Mouse (Mus musculus): ENCODE measurements around the gene Hist1h4k. TPM values are rescaled to one million over a fixed set of nuclear protein-coding genes. Genes with fewer than 3 reads are reported as not detected.
"Not testable (repeated sequence)": the region's sequence is repeated elsewhere in the genome, so short reads cannot be mapped to it uniquely, and the experiment has no call there.

Hist1h4k gene
- polyA plus RNA-seq, 1 experiment from 2014 or later = not detected

DNA sequence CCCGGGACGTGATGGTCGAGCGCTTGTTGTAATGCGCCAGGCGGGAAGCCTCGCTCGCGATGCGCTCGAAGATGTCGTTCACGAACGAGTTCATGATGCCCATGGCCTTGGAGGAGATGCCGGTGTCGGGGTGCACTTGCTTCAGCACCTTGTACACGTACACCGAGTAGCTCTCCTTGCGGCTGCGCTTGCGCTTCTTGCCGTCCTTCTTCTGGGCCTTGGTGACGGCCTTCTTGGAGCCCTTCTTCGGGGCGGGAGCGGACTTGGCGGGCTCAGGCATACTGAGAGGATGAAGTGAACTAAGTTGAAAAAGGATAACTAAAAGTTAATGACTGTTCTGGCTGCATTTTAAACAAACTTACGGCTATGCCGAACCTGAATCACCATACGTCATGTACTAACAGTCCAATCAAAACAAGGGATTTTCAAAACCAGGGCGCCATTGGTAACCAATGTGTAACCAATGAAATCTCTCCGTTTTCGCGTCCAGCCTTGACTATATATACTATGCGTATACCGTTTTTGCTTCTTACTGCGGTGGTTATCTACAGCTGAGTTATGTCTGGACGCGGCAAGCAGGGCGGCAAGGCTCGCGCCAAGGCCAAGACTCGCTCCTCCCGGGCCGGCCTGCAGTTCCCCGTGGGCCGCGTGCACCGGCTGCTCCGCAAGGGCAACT lies 34.3 kb downstream of the Hist1h4k start, which contains the start of the genes Hist1h2bl and Hist1h2ai:
Hist1h2bl (minus strand) TSS at position 280 of the 676 bp plus-strand sequence.
Hist1h2ai (plus strand) TSS at position 559 of the 676 bp plus-strand sequence.
- ATAC-seq (ENCODE audit: low FRiP score, low TSS enrichment) (peak; percentile 94), DNase-seq (peak; percentile 96)
- Histone ChIP-seq H3K9ac (replicated peaks; ENCODE audit: low read length) (peak within 1 kb of the TSS; percentile 54), H3K4me2 (ENCODE audit: low read length) (peak within 1 kb of the TSS; percentile 89), H3K4me1 (ENCODE audit: control insufficient read depth, insufficient read depth, low read length) (peaks cover 26% of the 10 kb centered on the region), H3K4me3 (replicated peaks; ENCODE audit: low read depth, low read length) (peak within 1 kb of the TSS; percentile 42), H3K27ac (replicated peaks; ENCODE audit: low read depth, low read length) (peak within 1 kb of the TSS; percentile 82)
- H3K9me3 ChIP-seq (ENCODE audit: control insufficient read depth, low read length); H3K36me3 ChIP-seq (ENCODE audit: control insufficient read depth, insufficient read depth, low read length); H3K27me3 ChIP-seq (ENCODE audit: control insufficient read depth, insufficient read depth, low read length): not testable (repeated sequence)
- under 1% methylated on average over 25 of the region's 50 CpGs for WGBS

- ATAC-seq (ENCODE audit: low FRiP score, low TSS enrichment) = no peak
- Histone ChIP-seq H3K36me3 (ENCODE audit: control insufficient read depth, insufficient read depth, low read length) (no peaks in the 10 kb centered on the region), H3K4me3 (replicated peaks; ENCODE audit: low read depth, low read length) (peak overlapping the region; percentile 42), H3K9ac (replicated peaks; ENCODE audit: low read length) (no peak overlapping the region; the same call in 1 of the 2 replicates), H3K9me3 (ENCODE audit: control insufficient read depth, low read length) (no peaks in the 10 kb centered on the region), H3K4me2 (ENCODE audit: low read length) (peak overlapping the region; percentile 89), H3K27ac (replicated peaks; ENCODE audit: low read depth, low read length) (peak overlapping the region; percentile 6; the same call in 1 of the 2 replicates), H3K4me1 (ENCODE audit: control insufficient read depth, insufficient read depth, low read length) (peaks cover 24% of the 10 kb centered on the region), H3K27me3 (ENCODE audit: control insufficient read depth, insufficient read depth, low read length) (no peaks in the 10 kb centered on the region)
- DNase-seq = peak; percentile 40
- under 1% methylated on average over 22 of the region's 22 CpGs for WGBS
Observed at GRCm38 (mm10) chr13:21715131-21715863, 35.0 kb downstream of the Hist1h4k start.

DNA sequence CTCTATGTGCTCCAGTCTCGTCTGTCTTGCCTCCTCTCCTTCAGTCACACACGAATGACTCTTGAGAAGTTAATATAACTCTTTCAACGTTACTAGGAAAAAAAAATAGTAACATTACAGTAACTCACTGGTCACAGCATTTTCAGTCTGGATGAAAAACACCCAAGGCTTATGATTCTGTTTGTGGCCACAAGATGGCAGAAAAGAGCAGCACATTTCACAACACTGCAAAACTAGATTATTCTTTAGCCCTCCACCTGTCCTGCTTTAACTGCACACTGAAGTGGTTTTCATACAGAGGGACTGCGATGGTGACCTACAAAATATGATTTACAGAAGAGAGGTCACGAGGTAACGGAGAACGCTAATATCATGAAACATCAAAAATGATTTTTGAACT lies 35.6 kb downstream of the Hist1h4k start:
- peak overlapping the region; percentile 89 for H3K4me2 ChIP-seq (ENCODE audit: low read length)
- H3K9me3 ChIP-seq (ENCODE audit: control insufficient read depth, low read length) = no peaks in the 10 kb centered on the region
- 2% methylated on average over 7 of the region's 7 CpGs for WGBS
- H3K27ac ChIP-seq (replicated peaks; ENCODE audit: low read depth, low read length) = no peak overlapping the region
- DNase-seq (peak; percentile 85), ATAC-seq (ENCODE audit: low FRiP score, low TSS enrichment) (no peak)
- H3K4me3 ChIP-seq (replicated peaks; ENCODE audit: low read depth, low read length) = peak overlapping the region; percentile 42
- H3K27me3 ChIP-seq (ENCODE audit: control insufficient read depth, insufficient read depth, low read length) = no peaks in the 10 kb centered on the region
- no peak overlapping the region; the same call in 1 of the 2 replicates for H3K9ac ChIP-seq (replicated peaks; ENCODE audit: low read length)
- H3K36me3 ChIP-seq (ENCODE audit: control insufficient read depth, insufficient read depth, low read length) = no peaks in the 10 kb centered on the region
- peaks cover 24% of the 10 kb centered on the region for H3K4me1 ChIP-seq (ENCODE audit: control insufficient read depth, insufficient read depth, low read length)

GRCm38 (mm10) chr13:21711698-21712097 lies 38.6 kb downstream of the Hist1h4k start:
- Histone ChIP-seq H3K27me3 (ENCODE audit: control insufficient read depth, insufficient read depth, low read length) (no peaks in the 10 kb centered on the region), H3K4me3 (replicated peaks; ENCODE audit: low read depth, low read length) (peak overlapping the region; percentile 51), H3K4me1 (ENCODE audit: control insufficient read depth, insufficient read depth, low read length) (peaks cover 11% of the 10 kb centered on the region), H3K9me3 (ENCODE audit: control insufficient read depth, low read length) (no peaks in the 10 kb centered on the region), H3K9ac (replicated peaks; ENCODE audit: low read length) (no peak overlapping the region; the same call in 1 of the 2 replicates), H3K4me2 (ENCODE audit: low read length) (peak overlapping the region; percentile 72), H3K27ac (replicated peaks; ENCODE audit: low read depth, low read length) (no peak overlapping the region), H3K36me3 (ENCODE audit: control insufficient read depth, insufficient read depth, low read length) (no peaks in the 10 kb centered on the region)
- no peak for DNase-seq
- ATAC-seq (ENCODE audit: low FRiP score, low TSS enrichment) = no peak
- WGBS = 25% methylated on average over 4 of the region's 4 CpGs

DNA sequence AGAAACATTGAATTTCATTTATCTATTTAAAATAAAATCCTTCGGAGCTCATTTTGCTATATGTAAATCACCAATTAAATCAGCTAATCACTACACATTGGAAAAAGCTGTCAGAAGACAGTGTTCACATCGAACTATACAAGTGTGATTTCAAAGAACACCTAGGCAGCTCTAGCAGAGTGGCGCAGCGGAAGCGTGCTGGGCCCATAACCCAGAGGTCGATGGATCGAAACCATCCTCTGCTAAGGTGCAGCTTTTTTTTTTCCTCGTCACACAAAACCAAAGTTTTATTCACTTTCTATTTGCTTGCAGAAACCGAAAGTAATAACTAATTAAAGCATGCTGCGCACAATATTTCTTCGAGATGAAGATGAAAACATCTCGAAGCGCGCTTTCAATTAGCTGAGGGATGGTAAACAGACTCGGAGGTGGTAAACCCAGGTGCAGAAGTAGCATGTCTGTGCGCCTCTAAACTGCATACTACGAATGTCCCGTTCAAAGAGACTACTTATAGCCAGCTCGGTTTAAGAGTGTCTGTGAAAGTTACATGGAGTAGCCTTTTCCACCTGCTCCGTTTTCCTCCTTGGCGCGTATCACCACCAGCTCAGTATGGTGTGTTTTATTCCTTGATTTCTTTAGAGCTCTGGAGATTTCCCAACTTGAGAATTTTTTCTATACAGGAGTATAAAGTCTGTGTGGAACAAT lies 39.3 kb downstream of the Hist1h4k start:
- 2% methylated on average over 22 of the region's 22 CpGs for WGBS
- Histone ChIP-seq H3K4me3 (replicated peaks; ENCODE audit: low read depth, low read length) (peak overlapping the region; percentile 51), H3K9me3 (ENCODE audit: control insufficient read depth, low read length) (no peaks in the 10 kb centered on the region), H3K9ac (replicated peaks; ENCODE audit: low read length) (peak overlapping the region; percentile 29; the same call in 1 of the 2 replicates), H3K4me2 (ENCODE audit: low read length) (peak overlapping the region; percentile 72), H3K4me1 (ENCODE audit: control insufficient read depth, insufficient read depth, low read length) (peaks cover 11% of the 10 kb centered on the region), H3K27ac (replicated peaks; ENCODE audit: low read depth, low read length) (no peak overlapping the region), H3K27me3 (ENCODE audit: control insufficient read depth, insufficient read depth, low read length) (no peaks in the 10 kb centered on the region), H3K36me3 (ENCODE audit: control insufficient read depth, insufficient read depth, low read length) (no peaks in the 10 kb centered on the region)
- peak; percentile 89 for DNase-seq
- peak; percentile 88 for ATAC-seq (ENCODE audit: low FRiP score, low TSS enrichment)

DNA sequence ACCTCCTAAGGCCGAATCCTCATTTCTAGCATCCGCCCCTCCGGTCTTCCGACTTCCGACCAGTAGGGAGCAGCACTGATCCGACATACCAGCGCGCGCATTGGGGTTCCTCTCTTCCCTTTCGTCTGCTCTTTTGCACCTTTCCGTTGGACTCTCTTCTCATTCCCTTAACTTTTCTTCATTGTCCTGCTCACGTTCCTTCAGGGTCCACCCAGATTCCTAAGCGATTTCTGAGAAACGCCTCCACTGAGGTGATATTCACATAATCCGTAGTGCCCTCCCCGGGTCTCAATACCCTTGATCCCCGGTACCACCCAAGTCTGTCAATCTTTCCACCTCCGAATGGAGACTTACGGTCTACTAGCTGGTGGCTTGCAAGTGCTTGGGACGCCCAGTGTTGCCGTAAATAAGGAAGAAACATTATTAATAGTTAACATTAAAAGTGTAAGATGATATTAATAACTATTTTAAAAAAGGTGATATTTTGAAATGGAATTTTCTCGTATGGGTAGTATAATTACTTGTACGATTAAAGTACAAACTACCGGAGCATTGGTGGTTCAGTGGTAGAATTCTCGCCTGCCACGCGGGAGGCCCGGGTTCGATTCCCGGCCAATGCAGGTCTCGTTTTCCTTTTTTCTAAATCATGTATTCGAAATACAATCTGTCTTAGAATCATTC lies 40.1 kb downstream of the Hist1h4k start:
- Histone ChIP-seq H3K27me3 (ENCODE audit: control insufficient read depth, insufficient read depth, low read length) (no peaks in the 10 kb centered on the region), H3K4me1 (ENCODE audit: control insufficient read depth, insufficient read depth, low read length) (peaks cover 8% of the 10 kb centered on the region), H3K4me3 (replicated peaks; ENCODE audit: low read depth, low read length) (peak overlapping the region; percentile 51), H3K36me3 (ENCODE audit: control insufficient read depth, insufficient read depth, low read length) (no peaks in the 10 kb centered on the region), H3K9me3 (ENCODE audit: control insufficient read depth, low read length) (no peaks in the 10 kb centered on the region), H3K4me2 (ENCODE audit: low read length) (peak overlapping the region; percentile 72), H3K9ac (replicated peaks; ENCODE audit: low read length) (peak overlapping the region; percentile 24; the same call in 1 of the 2 replicates), H3K27ac (replicated peaks; ENCODE audit: low read depth, low read length) (peak overlapping the region; percentile 67)
- peak; percentile 87 for ATAC-seq (ENCODE audit: low FRiP score, low TSS enrichment)
- peak; percentile 92 for DNase-seq
- under 1% methylated on average over 32 of the region's 32 CpGs for WGBS

DNA sequence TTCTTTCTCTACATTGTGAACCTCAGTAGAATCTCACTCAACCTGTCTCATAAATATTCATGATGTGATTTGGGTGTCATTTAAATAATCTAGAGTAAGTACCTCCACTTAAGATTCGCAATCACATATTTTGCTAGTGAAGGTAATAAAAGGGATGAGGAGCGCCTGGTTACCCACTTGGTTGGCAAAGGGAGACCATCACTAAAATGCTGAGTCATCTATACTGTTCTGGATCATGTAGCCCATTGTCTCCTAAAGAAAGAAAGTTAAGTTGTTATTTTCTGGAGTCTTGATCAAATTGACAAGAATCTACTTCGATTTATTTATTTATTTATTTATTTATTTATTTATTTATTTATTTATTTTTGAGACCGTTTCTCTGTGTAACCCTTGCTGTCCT lies 43.6 kb downstream of the Hist1h4k start:
- H3K27ac ChIP-seq (replicated peaks; ENCODE audit: low read depth, low read length) = no peak overlapping the region
- no peak overlapping the region for H3K4me3 ChIP-seq (replicated peaks; ENCODE audit: low read depth, low read length)

More for the DNA sequence above, 43.6 kb downstream of the Hist1h4k start:
- WGBS = 75% methylated on average over 4 of the region's 4 CpGs
- Histone ChIP-seq H3K9me3 (ENCODE audit: control insufficient read depth, low read length) (no peaks in the 10 kb centered on the region), H3K9ac (replicated peaks; ENCODE audit: low read length) (no peak overlapping the region), H3K36me3 (ENCODE audit: control insufficient read depth, insufficient read depth, low read length) (no peaks in the 10 kb centered on the region), H3K27me3 (ENCODE audit: control insufficient read depth, insufficient read depth, low read length) (no peaks in the 10 kb centered on the region), H3K4me2 (ENCODE audit: low read length) (no peak overlapping the region), H3K4me1 (ENCODE audit: control insufficient read depth, insufficient read depth, low read length) (peaks cover 4% of the 10 kb centered on the region; the same call in 1 of the 2 replicates)
- ATAC-seq (ENCODE audit: low FRiP score, low TSS enrichment) (no peak), DNase-seq (no peak)
